Mouse (Mus musculus): ENCODE results near the gene Tusc2.

DNA sequence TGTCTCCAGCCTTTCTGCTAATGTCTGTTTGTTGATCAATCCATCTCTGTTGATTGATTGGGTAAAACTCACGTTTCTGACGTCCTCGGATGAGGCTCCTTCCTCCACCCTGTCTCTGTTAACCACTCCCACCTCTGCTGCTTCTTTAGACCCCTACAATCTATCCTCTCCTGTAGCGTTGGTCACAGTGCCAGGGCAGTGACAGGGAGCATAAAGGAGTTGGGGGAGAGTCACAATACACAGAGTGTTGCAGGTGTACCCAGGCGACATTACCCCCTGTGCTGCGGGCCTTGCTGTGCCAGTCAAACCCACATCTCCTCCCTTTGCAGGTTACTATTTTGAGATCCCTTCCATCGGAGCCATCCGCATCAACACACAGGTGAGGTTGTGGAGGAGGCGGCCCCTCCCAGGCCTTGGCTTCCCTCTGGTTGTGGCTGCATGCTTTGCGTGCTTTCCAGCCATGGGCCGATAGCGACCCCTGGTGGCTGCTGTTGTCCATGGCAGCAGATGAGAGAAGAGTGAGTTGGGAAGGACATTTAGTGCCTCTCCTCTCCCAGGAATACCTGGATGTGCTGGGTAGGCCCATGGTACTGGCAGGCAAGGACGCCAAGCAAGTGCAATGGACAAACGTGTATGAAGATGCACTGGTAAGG, 48.6 kb upstream of the Tusc2 start:
- TF ChIP-seq POLR2A (IDR thresholded peaks at IDR 0.05; ENCODE audit: insufficient read length, low read depth) (no peak), MAX (IDR thresholded peaks at IDR 0.05; ENCODE audit: low read depth) (no peak), TCF12 (IDR thresholded peaks at IDR 0.05; ENCODE audit: insufficient read depth, poor library complexity, severe bottlenecking) (no peak), MYOD1 (IDR thresholded peaks at IDR 0.05; ENCODE audit: control insufficient read depth in 1 of 3, insufficient read length in 2 of 3, low read depth in 2 of 3) (no peak), USF1 (IDR thresholded peaks at IDR 0.05; ENCODE audit: low read depth) (no peak), SRF (IDR thresholded peaks at IDR 0.05; ENCODE audit: control insufficient read depth, insufficient read length, low read depth) (no peak), E2F4 (IDR thresholded peaks at IDR 0.05; ENCODE audit: insufficient read depth) (no peak), POLR2AphosphoS2 (IDR thresholded peaks at IDR 0.05; ENCODE audit: insufficient read length, low read depth) (no peak), MYOG (IDR thresholded peaks at IDR 0.05; ENCODE audit: control insufficient read depth in 1 of 3, insufficient read depth in 1 of 3, insufficient read length in 2 of 3, low read depth in 2 of 3) (no peak)
